Mouse (Mus musculus) erythroblast, embryonic 14.5 days (primary cell): ENCODE measurements around the gene Sumo2.

Experiments used
- GATA1 ChIP-seq: IDR thresholded peaks from 2 replicates; pipeline ENCODE4 v1.6.1; 2012; ENCODE audit warnings: low read length, inconsistent platforms, mixed read lengths
- TAL1 ChIP-seq: IDR thresholded peaks from 3 replicates; pipeline ENCODE4 v1.6.1; 2012; ENCODE audit warnings: low read length, inconsistent platforms, mixed read lengths

DNA sequence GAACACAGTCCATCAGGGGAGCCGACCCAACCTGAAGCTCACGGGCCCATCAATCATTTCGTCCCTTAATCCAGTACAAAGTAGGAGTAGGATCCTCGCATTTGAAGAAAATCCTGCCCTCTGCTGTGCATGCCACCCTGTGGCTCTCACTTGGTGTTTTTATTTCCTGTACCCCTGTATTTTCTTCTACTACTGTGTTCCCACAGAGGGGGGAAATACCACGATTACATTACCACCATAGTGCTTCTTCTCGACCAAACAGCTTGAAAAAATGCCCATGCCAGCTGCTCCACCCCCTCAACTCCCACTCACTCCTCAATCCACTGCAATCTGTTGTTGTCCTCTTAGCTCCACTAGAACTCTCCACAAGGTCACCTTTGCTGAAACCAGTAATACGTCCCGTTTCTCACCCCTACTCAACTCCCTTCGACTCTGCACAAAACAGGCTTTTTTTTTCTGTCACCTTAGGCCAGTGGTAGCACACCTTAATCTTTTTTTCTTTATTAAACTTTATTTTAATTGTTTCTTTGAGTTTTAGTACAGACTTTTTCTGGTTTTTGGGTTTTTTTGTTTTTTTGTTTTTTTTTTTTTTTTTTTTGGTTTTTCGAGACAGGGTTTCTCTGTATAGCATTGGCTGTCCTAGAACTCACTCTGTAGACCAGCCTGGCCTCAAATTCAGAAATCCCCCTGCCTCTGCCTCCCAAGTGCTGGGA is 936 bp upstream of the Sumo2 start:
- TF ChIP-seq GATA1 (no peak), TAL1 (no peak)
